In genomic region chr3:47010459-47010858, GRCm38 (mm10) we compare ENCODE assay signal across 15 mouse cellular contexts.
"Had no signal": no experiment of that assay in that cellular context is flagged by ENCODE, and none has a peak within 500 bp of the region (broad histone marks: within the 10 kb centered on the region; RNA-seq: fewer than 3 reads in every experiment).

No protein-coding gene starts in this region.

- H3K4me1 ChIP-seq: neural tube, embryonic 12.5 days; stomach, embryonic 15.5 days had no signal

- H3K9me3 ChIP-seq: neural tube, embryonic 12.5 days; stomach, embryonic 15.5 days had no signal

- H3K4me2 ChIP-seq: neural tube, embryonic 12.5 days; stomach, embryonic 15.5 days had no signal

- H3K27ac ChIP-seq: neural tube, embryonic 12.5 days; stomach, embryonic 15.5 days; stomach, postnatal 0 days had no signal

- H3K27me3 ChIP-seq: neural tube, embryonic 12.5 days; stomach, embryonic 15.5 days had no signal

- H3K9ac ChIP-seq: neural tube, embryonic 12.5 days; stomach, embryonic 15.5 days had no signal

- H3K4me3 ChIP-seq: neural tube, embryonic 12.5 days; stomach, embryonic 15.5 days had no signal

- H3K36me3 ChIP-seq: neural tube, embryonic 12.5 days; stomach, embryonic 15.5 days had no signal

- DNase-seq: retina, postnatal 1 day; right cerebral cortex, adult 18-20 months; right cerebral cortex, postnatal 14 days; right cerebral cortex, postnatal 25 days; right cerebral cortex, postnatal 4 days; spleen, adult 18-20 months; thymus, adult 18-20 months; thymus, adult 2 months; thymus, postnatal 14 days; thymus, postnatal 25 days; thymus, postnatal 36 days; thymus, postnatal 4 days had no signal
